Mouse (Mus musculus) hindbrain, postnatal 0 days (tissue): ENCODE results near the gene Rab37. TPM values are rescaled to one million over a fixed set of nuclear protein-coding genes. Genes with fewer than 3 reads are reported as not detected.

Experiments
- ATAC-seq: fragments of 200-750 bp; cut with Nextera tagmentation; 2 replicates; pipeline ENCODE4 v1.8.0; 2017; ENCODE audit warnings: mild to moderate bottlenecking, moderate TSS enrichment, moderate library complexity
- DNase-seq: peaks from one replicate; pipeline ENCODE4 v3.0.0-alpha.2; 2015; ENCODE audit warnings: low spot score
- H3K27ac ChIP-seq: fragments of 300-500 bp; sonication (generic); 2 replicates; pipeline ENCODE4 v1.5.1; 2014; ENCODE audit warnings: mild to moderate bottlenecking
- H3K27me3 ChIP-seq: fragments of 300-500 bp; sonication (generic); 2 replicates; pipeline ENCODE4 v1.6.1; 2014; ENCODE audit warnings: low read length, mixed read lengths; ENCODE audit not compliant: insufficient read depth
- H3K36me3 ChIP-seq: fragments of 300-500 bp; sonication (generic); 2 replicates; pipeline ENCODE4 v1.6.1; 2014; ENCODE audit warnings: low read length, mixed read lengths; ENCODE audit not compliant: insufficient read depth
- H3K4me1 ChIP-seq: fragments of 300-500 bp; sonication (generic); 2 replicates; pipeline ENCODE4 v1.6.1; 2014; ENCODE audit warnings: antibody characterized with exemption, low read length, mixed read lengths; ENCODE audit not compliant: insufficient read depth
- H3K4me2 ChIP-seq: fragments of 300-500 bp; sonication (generic); 2 replicates; pipeline ENCODE4 v1.6.1; 2014; ENCODE audit warnings: low read depth, mild to moderate bottlenecking, low read length, moderate library complexity, mixed read lengths
- H3K4me3 ChIP-seq: fragments of 300-500 bp; sonication (generic); 2 replicates; pipeline ENCODE4 v1.5.1; 2014; ENCODE audit warnings: low read length
- H3K9ac ChIP-seq: fragments of 300-500 bp; sonication (generic); replicated peaks from 2 replicates; pipeline ENCODE4 v1.6.1; 2014; ENCODE audit warnings: mild to moderate bottlenecking, low read length, moderate library complexity, mixed read lengths
- H3K9me3 ChIP-seq: fragments of 300-500 bp; sonication (generic); 2 replicates; pipeline ENCODE4 v1.6.1; 2016; ENCODE audit warnings: low read length, mixed read lengths
- CTCF ChIP-seq: IDR thresholded peaks from 2 replicates; pipeline ENCODE4 v1.5.1; 2016; ENCODE audit warnings: antibody characterized with exemption, control low read depth, low read depth
- WGBS: fragments of 180-500 bp; shearing (Covaris S2); extraction: QIAGEN DNeasy Blood & Tissue Kit; methylation state at CpG from one replicate; pipeline ENCODE4 v1.1.7; 2014; 5-methylcytosine and 5-hydroxymethylcytosine counted together
- polyA plus RNA-seq: library from polyadenylated mRNA; unstranded; fragments of >200 nt; fragmentation: Nextera tagmentation; extraction: Ambion mirVana; gene quantifications from 2 replicates; pipeline ENCODE4 v1.2.1, GENCODE M21; 2015
- total RNA-seq: library from RNA; depleted of rRNA; stranded (reverse); fragments of >200 nt; gene quantifications from 2 replicates; pipeline ENCODE4 v1.2.3, GENCODE M21; 2014

Rab37 gene
- total and polyA plus RNA-seq, 2 experiments from 2014 or later, result 1.2 to 1.3 TPM

DNA sequence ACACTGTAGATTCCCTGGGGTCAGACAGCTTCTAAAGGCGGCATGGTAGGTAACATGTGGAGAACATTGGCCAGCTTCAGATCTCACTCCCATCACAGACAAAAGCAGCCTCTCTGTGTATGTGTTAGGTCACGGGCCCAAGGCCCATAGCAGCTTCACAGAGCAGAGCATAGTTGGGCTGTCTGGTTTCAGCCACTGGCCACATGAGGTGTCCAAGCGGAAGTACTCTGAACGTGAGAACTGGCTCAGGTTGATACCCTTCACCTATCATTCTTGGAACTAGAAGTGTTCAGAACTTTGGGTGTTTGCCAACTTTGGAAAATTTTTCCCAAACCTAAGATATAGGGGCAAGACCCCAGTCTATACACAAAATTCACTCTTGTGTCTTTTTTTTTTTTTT, 78.2 kb downstream of the Rab37 start:
- no peak overlapping the region for H3K27ac ChIP-seq
- peaks cover 18% of the 10 kb centered on the region for H3K4me1 ChIP-seq
- H3K27me3 ChIP-seq, result no peaks in the 10 kb centered on the region
- TF ChIP-seq CTCF, result no peak
- H3K4me2 ChIP-seq, result no peak overlapping the region
- H3K36me3 ChIP-seq, result no peaks in the 10 kb centered on the region
- no peak overlapping the region for H3K4me3 ChIP-seq
- H3K9ac ChIP-seq, result no peak overlapping the region
- WGBS, result 90% methylated on average over 4 of the region's 4 CpGs
- no peak for ATAC-seq
- DNase-seq, result no peak
- H3K9me3 ChIP-seq, result no peaks in the 10 kb centered on the region

DNA sequence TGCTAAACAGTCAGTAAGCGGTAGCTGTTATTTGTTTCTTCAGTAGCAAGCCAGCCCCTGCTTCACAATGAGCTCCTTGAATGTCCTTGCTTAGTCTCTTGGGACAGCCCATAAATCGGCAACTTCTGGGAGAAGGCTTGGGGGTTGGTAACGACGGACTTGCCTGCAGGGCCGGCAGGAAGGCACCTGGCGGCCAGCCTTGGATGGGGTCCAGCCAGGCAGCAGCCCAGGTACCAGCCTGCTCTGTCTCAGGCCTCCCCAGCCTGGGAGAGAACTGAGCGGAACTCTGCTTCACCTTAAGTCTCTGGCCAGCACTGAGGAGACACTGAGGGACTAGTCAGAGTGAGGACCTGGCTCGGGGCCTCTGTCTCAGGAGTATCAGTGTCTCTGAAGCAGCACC, 79.9 kb downstream of the Rab37 start:
- Histone ChIP-seq H3K27me3 (no peaks in the 10 kb centered on the region), H3K4me2 (0 out of 2 replicates have a peak overlapping the region, but pooled peaks have one; percentile 7), H3K9me3 (no peaks in the 10 kb centered on the region), H3K36me3 (no peaks in the 10 kb centered on the region), H3K4me1 (peaks cover 18% of the 10 kb centered on the region), H3K27ac (no peak overlapping the region), H3K9ac (no peak overlapping the region), H3K4me3 (no peak overlapping the region)
- ATAC-seq (no peak), DNase-seq (no peak)
- no peak for TF ChIP-seq CTCF
- WGBS, result 42% methylated on average over 8 of the region's 8 CpGs

DNA sequence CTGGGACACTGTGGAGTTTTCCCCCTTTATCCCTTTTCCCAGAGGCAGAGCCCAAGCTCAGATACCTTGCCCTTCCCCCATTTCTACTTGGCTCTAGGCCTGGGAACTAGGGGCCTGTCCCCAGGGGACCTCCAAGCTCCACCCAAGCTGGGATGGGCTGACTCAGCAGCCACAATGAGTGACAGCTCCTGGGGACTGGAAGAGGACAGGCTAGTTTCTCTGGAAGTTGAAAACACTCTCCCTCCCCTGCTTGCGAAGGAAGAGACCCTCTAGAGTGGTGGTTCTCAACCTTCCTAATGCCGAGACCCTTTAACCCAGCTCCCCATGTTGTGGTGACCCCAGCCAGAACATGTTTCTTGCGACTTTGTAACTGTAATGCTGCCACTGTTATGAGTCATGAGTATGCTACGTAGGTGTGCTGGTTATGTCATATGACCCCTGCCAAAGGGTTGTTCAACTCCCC, 81.6 kb downstream of the Rab37 start:
- Histone ChIP-seq H3K4me1 (peaks cover 21% of the 10 kb centered on the region), H3K27me3 (no peaks in the 10 kb centered on the region), H3K27ac (peak overlapping the region; percentile 32; the same call in 1 of the 2 replicates), H3K4me3 (no peak overlapping the region), H3K4me2 (no peak overlapping the region), H3K9me3 (no peaks in the 10 kb centered on the region), H3K36me3 (no peaks in the 10 kb centered on the region), H3K9ac (no peak overlapping the region)
- no peak for TF ChIP-seq CTCF
- DNase-seq, result peak; percentile 76
- 32% methylated on average over 4 of the region's 4 CpGs for WGBS
- peak; percentile 19; the same call in 1 of the 2 replicates for ATAC-seq

DNA sequence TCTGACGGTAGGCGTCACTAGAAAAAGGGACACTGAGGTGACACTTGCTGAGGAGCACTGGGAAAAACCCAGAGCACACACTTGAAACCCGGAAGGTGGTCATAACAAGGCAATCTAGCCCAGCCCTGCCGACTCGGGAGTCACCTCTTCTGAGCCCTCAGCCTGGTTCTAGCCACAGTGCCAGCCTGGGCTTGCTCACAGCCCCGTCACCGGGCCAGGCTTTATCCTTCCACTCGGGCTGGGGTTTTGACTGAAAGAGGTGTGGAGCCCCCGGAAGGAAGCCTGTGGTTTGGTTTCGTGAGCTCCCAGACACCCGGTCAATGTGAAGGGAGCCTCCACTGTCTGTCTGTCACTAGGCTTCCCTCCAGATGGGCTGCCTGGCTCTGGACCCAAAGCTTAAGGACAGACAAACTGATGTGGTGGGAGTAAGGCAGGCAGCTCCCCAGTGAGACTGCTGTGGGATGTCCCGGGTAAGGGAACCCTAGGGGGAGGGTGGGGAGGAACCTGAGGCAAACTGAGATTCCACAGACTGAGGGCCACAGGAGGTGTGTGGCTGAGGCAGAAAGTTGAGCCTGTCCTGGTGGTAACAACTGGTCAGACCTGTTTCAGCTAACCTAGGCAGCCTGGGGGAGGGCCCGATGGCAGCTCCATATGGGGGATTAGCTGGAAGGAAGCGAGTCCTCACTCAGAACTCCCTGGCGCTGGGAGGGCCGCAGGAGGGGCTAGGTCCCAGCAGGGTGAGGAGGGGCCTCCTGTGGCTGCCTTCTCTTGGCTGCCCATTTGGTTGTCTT, 82.5 kb downstream of the Rab37 start:
- 0 out of 2 replicates have a peak overlapping the region, but pooled peaks have one; percentile 17 for H3K4me2 ChIP-seq
- H3K9me3 ChIP-seq, result no peaks in the 10 kb centered on the region
- no peaks in the 10 kb centered on the region for H3K27me3 ChIP-seq
- 13% methylated on average over 16 of the region's 16 CpGs for WGBS
- no peak overlapping the region for H3K4me3 ChIP-seq
- 0 out of 2 replicates have a peak overlapping the region, but pooled peaks have one; percentile 26 for H3K27ac ChIP-seq
- DNase-seq (no peak), ATAC-seq (no peak)
- no peak overlapping the region for H3K9ac ChIP-seq
- no peak for TF ChIP-seq CTCF
- H3K36me3 ChIP-seq, result no peaks in the 10 kb centered on the region
- H3K4me1 ChIP-seq, result peaks cover 21% of the 10 kb centered on the region

DNA sequence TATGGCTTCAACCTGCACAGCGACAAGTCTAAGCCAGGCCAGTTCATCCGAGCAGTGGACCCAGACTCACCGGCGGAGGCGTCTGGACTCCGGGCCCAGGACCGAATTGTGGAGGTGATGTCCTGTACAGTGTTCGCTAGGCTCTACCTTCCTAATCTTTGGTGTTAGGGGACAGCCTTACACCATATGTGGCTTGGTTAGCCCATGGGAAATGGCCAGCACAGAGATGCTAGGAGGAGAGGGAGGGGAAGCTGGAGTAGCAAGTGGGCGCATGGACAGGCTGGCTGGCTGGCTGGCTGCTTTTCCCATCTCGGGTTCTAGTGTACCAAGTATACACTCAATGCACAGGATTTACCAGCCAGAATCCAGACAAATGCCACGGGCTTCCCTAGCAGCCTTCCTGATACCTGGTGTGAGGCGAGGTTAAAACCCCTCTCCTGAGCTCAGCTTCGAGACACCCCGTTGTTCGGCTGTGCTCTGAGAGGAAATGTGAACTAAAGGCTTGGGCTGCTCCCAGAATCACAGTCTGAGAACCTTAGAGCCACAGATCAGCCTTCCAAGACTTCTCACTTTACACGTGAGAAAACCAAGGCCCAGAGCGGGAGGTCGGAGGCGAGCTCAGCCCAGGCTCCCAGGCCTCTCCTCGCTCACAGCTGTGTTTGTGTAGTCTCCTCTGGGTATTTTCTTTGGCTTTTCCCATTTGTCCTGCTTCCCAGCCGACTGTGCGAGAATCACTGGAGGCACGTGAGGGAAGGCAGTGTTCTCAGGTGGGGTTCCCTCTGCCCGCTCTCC, 85.4 kb downstream of the Rab37 start:
- H3K27me3 ChIP-seq, result no peaks in the 10 kb centered on the region
- peaks cover 21% of the 10 kb centered on the region for H3K4me1 ChIP-seq
- no peak overlapping the region for H3K9ac ChIP-seq
- peak overlapping the region; percentile 68 for H3K27ac ChIP-seq
- 58% methylated on average over 24 of the region's 24 CpGs for WGBS
- TF ChIP-seq CTCF, result no peak
- no peaks in the 10 kb centered on the region for H3K9me3 ChIP-seq
- H3K4me3 ChIP-seq, result no peak overlapping the region
- ATAC-seq, result no peak
- DNase-seq, result no peak
- H3K4me2 ChIP-seq, result no peak overlapping the region
- H3K36me3 ChIP-seq, result no peaks in the 10 kb centered on the region

DNA sequence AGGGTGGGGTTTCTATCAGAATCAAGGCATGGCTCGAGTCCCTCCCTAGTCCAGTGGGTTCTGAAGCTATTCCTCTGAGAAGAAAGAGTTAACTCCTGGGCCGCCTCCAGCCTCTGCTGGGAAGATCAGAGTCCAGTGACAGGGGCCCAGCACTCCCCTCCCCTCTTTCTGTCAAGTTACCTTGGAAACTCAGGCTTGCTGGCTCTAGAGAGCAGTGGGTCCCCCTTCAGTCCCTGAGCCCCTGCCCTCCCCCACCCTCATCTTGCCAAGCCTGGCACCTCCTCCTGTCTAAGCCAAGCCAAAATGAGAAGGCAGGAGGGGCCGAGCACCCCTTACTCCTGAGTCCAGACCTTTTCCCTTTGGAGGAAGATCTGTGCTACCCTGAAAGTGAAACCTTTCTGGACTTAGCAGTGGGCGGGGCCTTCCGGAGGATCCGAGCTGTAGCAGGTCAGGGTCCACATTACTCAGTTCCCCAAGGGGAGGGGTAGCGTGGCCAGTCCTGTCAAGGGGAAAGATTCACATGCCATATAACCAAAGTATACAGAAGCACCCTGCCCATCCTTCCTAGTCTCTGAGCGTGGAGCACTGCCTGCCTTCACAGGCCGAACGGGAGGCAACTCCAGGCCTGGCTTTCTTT, 86.4 kb downstream of the Rab37 start:
- Histone ChIP-seq H3K9me3 (no peaks in the 10 kb centered on the region), H3K27ac (peak overlapping the region; percentile 68), H3K4me1 (peaks cover 14% of the 10 kb centered on the region), H3K36me3 (no peaks in the 10 kb centered on the region), H3K4me2 (no peak overlapping the region; the same call in 1 of the 2 replicates), H3K27me3 (no peaks in the 10 kb centered on the region), H3K9ac (no peak overlapping the region), H3K4me3 (no peak overlapping the region)
- no peak for TF ChIP-seq CTCF
- DNase-seq (peak; percentile 84), ATAC-seq (peak; percentile 76)
- 18% methylated on average over 10 of the region's 10 CpGs for WGBS
